Mouse (Mus musculus): ENCODE results near the gene Ip6k1.
A peak's percentile ranks its signal among the peaks of the same experiment; 100 is the strongest.

Gene Ip6k1

DNA sequence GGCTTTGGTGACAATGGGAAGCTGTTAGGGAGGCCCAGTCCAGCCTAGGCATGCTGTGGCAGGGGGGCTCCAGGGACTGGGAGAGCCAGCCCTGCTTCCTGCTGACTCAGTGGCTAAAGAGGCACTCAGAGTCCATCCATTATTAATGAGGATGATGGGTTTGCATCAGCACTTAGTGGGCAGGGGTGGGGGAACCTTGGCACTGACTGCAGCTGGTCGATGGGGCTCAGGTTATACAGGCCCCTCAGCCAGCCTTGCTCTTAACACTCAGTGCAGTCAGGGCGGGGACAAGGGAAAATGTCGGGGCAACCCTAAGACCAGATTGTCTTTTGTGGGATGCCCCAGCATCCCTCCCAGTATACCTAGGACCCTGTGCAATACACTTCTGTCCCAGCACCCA, 59.8 kb downstream of the Ip6k1 start:
- DNase-seq = no peak

DNA sequence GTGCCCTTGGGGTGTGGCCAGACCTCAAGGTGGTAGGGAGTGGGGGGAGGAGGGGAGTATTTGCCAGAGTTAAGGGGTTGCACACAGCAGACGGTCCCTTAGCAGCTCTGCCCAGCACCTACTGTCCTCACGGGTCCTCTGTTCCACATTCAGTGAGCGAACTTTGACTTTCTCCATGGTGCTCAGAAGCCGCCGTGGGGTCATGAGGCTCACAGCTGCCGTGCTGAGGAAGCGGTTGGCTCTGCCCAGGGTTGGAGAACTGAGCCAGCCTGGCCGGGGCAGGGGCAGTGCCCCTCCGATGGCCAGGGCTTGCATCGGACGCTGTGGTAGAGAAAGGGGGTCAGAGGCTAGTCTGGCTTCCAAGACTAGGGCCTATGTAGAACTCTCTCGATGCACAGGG, 61.1 kb downstream of the Ip6k1 start:
- no peak for DNase-seq

GRCm38 (mm10) chr9:108065491-108066011, 63.2 kb downstream of the Ip6k1 start:
- DNase-seq = peak; percentile 70

- DNase-seq = no peak
Measured at GRCm38 (mm10) chr9:108067199-108067598, 64.9 kb downstream of the Ip6k1 start.

GRCm38 (mm10) chr9:108067900-108068299, 65.6 kb downstream of the Ip6k1 start:
- peak; percentile 88 for DNase-seq

DNA sequence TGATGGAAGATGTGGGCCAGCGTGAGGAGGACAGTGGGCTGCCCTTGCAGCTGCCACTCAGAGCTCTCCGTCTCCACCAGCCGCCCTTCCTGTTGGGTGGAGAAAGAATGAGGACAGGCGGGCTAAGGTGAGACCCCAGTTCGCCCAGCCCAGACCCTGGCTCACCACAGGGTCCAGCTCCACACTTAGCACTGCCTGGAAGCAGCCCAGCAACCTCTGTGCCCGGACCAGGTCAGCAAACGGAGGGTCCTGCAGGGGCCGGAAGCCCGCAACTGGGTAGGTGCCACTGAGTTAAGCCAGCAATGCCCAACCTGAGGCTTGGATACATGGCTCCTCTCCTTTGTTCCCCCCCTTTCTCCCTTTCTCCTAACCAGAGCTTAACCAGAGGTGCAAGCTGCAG, 66.7 kb downstream of the Ip6k1 start:
- no peak for DNase-seq

- DNase-seq = no peak
Measured at GRCm38 (mm10) chr9:108069529-108069928, 67.2 kb downstream of the Ip6k1 start.

DNA sequence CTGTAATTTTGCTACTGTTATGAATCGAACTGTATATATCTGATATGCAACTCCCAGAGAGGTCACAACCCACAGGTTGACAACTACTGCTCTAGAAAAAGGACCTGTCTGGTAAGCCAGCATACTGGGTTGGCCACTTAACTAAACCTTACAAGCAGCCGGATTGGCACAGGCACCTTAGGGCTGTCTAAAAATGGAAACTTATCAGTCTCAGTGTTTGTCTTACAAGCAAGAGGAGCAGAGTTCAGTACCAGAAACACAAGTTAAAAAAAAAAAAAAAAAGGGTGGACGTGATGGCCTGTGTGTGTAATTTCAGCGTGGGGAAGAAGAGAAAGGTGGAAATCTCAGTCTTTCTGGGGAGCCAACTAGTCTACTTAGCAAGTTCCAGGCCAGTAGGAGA, 69.5 kb downstream of the Ip6k1 start:
- DNase-seq = no peak

DNA sequence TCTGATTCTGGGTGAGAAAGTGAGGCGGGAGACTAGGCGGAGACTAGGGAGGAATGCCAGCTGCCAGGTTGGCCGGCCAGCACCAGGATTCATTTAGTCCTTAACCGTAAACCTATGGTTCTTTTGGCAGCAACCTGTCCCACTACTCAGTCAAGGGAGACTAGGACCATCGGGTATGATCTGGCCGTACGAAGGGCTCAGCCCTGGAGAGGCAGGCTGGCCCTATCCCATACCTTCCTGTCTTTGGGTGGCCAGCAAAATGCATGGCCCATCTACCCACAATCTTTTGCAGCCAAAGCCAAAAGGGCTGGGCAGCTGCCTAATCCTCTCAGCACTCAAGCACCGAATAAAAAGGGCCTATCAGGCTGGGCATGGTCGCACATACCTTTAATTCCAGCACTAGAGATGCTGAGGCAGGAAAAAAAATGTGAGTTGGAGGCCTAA, 70.2 kb downstream of the Ip6k1 start:
- no peak for DNase-seq

DNA sequence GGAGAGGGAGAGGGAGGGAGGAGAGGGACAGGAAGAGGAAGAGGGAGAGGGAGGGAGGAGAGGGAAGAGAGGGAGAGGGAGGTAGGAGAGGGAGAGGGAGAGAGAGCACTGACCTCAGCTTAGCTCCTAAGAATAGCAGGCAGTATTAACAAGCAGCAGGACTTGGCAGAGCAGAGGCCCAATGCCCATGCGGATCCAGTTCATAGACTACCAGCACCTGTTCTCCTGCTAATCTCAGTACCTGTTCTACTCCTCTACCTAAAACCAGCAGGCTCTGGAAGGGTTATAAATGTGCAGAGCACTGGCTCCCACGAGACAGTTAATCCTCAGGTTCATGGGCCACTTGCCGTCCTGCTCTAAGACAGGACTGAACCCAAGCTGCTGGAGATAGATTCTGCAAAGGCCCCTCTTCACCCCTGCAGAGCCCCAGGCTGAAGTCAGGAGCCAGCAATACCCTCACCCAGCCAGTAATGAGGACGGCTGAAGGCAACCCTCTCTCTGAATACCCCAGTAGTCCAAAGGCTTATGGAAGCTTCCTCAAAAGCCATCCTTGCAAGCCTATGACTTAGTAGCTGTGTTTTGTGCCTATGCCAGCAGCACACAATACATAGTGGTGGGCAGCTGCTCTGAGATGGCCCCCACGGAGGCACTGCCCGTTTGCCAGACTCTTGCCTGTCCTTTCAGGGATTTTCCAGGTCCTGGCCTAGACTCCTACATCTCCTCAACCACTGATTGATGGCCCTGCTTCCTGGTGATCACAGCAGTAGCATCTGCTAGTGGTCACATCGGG, 71.0 kb downstream of the Ip6k1 start:
- no peak for DNase-seq

DNA sequence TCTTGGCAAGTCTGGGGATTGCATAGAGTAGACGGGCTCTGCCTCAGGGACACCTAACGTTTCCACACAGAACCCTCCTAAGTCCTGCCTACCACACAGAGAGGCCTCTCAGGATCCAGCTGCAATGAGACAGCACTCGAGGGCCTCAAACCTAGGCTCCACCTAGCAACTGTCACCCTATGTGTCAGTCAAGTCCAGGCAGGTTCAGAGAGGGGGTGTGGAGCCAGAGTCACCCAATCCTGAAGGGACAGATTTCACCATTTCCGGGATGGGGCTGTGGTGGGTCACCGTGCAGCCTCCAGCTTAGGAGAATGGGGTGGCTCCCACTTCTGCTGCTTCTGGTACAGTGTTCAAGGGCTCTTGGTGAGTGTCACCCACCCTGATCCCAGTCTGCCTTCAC, 77.9 kb downstream of the Ip6k1 start, which contains the start of gene Mst1:
Mst1 (plus strand) TSS at position 269 of the 400 bp plus-strand sequence.
- DNase-seq = peak; percentile 93

GRCm38 (mm10) chr9:108082549-108082948, 80.2 kb downstream of the Ip6k1 start:
- DNase-seq = peak; percentile 83

GRCm38 (mm10) chr9:108082988-108083431, 80.7 kb downstream of the Ip6k1 start, which contains the start of gene Rnf123:
Gene Rnf123 (minus strand): TSS chr9:108083346.
- DNase-seq = peak; percentile 79

DNA sequence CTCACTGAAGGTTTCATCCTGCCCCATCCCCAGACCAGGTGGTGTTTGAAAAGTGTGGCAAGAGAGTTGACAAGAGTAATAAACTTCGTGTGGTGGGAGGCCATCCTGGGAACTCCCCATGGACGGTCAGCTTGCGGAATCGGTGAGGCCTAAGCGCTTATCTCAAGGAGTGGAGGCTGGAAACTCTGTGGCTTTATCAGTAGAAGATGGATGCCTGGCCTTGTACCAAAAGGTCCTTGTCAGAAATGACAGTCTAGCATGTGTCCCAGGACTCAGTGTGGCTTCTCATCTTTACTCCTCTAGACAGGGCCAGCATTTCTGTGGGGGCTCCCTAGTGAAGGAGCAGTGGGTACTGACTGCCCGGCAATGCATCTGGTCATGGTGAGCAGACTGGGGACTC, 81.3 kb downstream of the Ip6k1 start:
- DNase-seq = peak; percentile 74

DNA sequence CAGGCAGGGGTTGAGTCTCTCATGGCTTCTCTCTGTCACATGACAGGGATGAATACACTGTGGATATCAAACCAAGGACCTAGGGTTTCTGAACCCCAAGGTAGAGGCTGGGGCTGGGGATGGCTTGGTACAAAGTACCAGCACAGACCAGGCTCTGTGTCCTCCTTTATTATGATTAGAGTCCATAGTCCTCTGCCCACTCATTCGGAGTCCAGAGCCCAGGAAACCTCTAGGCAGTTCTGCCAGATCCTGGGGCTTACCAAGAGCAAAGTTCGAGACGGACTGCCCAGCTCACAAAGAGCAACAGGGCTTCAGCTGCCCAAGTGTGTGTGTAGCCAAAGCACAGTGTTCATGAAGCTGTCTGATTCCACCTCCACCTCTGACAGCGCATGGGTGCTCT, 83.0 kb downstream of the Ip6k1 start:
- no peak for DNase-seq

GRCm38 (mm10) chr9:108090611-108091120, 88.4 kb downstream of the Ip6k1 start:
- no peak for DNase-seq

DNA sequence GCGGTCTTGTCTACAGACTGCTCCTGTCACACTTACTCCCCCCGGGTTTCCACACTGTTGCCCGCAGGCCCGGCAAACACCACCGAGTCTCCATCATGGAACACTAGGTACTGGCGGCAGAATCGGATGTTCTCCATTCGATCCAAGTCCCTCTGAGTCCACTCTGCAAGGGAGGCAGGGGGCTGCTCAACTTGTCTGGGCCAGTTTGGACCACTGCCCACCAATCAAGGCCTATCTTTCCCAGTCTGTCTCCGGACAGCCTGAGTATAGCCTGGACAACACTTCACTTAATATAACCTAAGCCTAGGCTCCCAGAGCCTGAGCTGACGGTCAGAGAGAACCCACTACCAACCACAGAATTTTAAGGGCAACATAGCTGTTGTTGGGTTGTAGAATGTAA, 91.3 kb downstream of the Ip6k1 start:
- DNase-seq = no peak

- peak; percentile 99 for DNase-seq
Measured at GRCm38 (mm10) chr9:108094184-108094941, 92.1 kb downstream of the Ip6k1 start, which contains the start of gene Apeh. Gene Apeh (minus strand): TSS chr9:108094606.

- DNase-seq = peak; percentile 96
Measured at GRCm38 (mm10) chr9:108094998-108095411, 92.7 kb downstream of the Ip6k1 start.

DNA sequence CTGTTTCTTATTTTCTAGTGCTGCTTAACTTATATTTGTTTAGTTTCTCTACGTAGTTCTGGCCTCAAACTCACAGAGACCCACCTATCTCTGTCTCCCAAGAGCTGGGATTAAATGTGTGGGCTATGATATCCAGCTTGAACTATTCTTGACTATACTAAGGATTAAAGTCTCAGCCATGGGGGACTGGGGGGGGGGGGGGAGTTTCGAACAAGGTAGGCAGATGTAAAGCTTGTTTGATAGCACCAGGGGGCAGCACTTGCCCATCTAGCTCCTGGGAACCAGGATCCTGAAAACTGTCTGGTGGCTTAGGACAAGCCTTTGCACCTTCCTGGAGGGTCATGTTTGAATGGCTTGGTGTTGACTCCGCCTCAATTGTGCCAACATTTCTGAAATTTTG, 93.2 kb downstream of the Ip6k1 start:
- peak; percentile 87 for DNase-seq

DNA sequence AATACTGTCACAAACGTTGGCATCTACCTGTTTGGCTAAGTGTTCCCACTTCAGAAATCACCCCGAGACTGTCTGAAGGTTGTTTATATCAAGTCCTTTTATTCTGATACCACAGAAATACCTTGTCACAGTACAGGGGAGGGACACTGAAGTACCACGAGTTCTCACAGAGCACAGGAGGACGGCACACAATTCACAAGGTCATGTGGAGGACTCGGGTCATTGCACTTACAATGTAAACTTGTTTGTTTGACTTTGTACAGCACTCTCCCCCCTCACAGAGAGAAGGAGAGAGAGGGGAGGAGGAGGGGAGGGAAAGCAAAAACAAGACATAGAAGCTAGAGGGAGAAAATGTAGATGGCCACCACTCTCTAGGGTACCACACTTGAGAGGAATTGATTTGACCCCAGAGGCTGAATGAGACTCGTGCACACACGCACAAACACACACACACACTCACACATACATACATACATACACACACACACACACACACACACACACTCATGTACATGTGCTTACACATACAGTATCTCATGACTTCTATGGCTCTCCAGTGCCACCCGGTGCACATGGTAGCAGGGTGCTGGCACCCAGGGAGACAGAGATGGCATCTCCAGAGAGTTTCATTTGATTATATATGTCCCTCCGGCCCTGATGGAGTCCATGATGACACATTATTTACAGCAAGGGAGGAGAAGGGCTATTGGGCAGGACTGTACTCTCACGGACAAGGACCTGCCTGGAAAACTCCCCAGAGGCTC, 93.8 kb downstream of the Ip6k1 start:
- DNase-seq = peak; percentile 70
